Mouse (Mus musculus) neural tube, embryonic 14.5 days (tissue): Measurements from ENCODE around the gene Gm10961. TPM values are rescaled to one million over a fixed set of nuclear protein-coding genes. Genes with fewer than 3 reads are reported as not detected.
"Not testable (repeated sequence)": the region's sequence is repeated elsewhere in the genome, so short reads cannot be mapped to it uniquely, and the experiment has no call there.

Source experiments
- ATAC-seq: fragments of 200-750 bp; cut with Nextera tagmentation; 2 replicates; pipeline ENCODE4 v1.8.0; 2017; ENCODE audit warnings: low read depth, mild to moderate bottlenecking, moderate TSS enrichment, moderate library complexity
- H3K27ac ChIP-seq: fragments of 300-500 bp; sonication (generic); 2 replicates; pipeline ENCODE4 v1.5.1; 2014; ENCODE audit warnings: low read depth, mild to moderate bottlenecking, control low read depth, low read length, moderate library complexity, mixed read lengths
- H3K27me3 ChIP-seq: fragments of 300-500 bp; sonication (generic); 2 replicates; pipeline ENCODE4 v1.6.1; 2014; ENCODE audit warnings: low read length; ENCODE audit not compliant: control insufficient read depth, insufficient read depth
- H3K36me3 ChIP-seq: fragments of 300-500 bp; sonication (generic); 2 replicates; pipeline ENCODE4 v1.6.1; 2014; ENCODE audit warnings: low read length, mixed read lengths; ENCODE audit not compliant: control insufficient read depth, insufficient read depth
- H3K4me1 ChIP-seq: fragments of 300-500 bp; sonication (generic); 2 replicates; pipeline ENCODE4 v1.6.1; 2014; ENCODE audit warnings: low read length; ENCODE audit not compliant: control insufficient read depth, insufficient read depth
- H3K4me2 ChIP-seq: fragments of 300-500 bp; sonication (generic); 2 replicates; pipeline ENCODE4 v1.6.1; 2014; ENCODE audit warnings: mild to moderate bottlenecking, low read depth, low read length, control low read depth
- H3K4me3 ChIP-seq: fragments of 300-500 bp; sonication (generic); 2 replicates; pipeline ENCODE4 v1.5.1; 2014; ENCODE audit warnings: low read depth, low read length, control low read depth, mixed read lengths
- H3K9ac ChIP-seq: fragments of 300-500 bp; sonication (generic); replicated peaks from 2 replicates; pipeline ENCODE4 v1.6.1; 2014; ENCODE audit warnings: low read depth, mild to moderate bottlenecking, control low read depth, low read length, mixed read lengths
- H3K9me3 ChIP-seq: fragments of 300-500 bp; sonication (generic); 2 replicates; pipeline ENCODE4 v1.6.1; 2016; ENCODE audit warnings: low read length; ENCODE audit not compliant: control insufficient read depth
- WGBS: fragments of 180-500 bp; shearing (Covaris S2); extraction: QIAGEN DNeasy Blood & Tissue Kit; methylation state at CpG from one replicate; pipeline ENCODE4 v1.1.7; 2014; 5-methylcytosine and 5-hydroxymethylcytosine counted together
- polyA plus RNA-seq: library from polyadenylated mRNA; unstranded; fragments of >200 nt; fragmentation: Nextera tagmentation; extraction: Ambion mirVana; gene quantifications from 2 replicates; pipeline ENCODE4 v1.2.1, GENCODE M21; 2014

Gene Gm10961
- polyA plus RNA-seq, 1 experiment from 2014 or later, result not detected

GRCm38 (mm10) chr3:107637606-107638172, 6.6 kb downstream of the Gm10961 start:
- ATAC-seq, result no peak
- Histone ChIP-seq H3K4me3 (no peak overlapping the region), H3K36me3 (no peaks in the 10 kb centered on the region), H3K27ac (no peak overlapping the region), H3K27me3 (no peaks in the 10 kb centered on the region), H3K9ac (no peak overlapping the region), H3K4me1 (no peaks in the 10 kb centered on the region), H3K4me2 (no peak overlapping the region), H3K9me3 (no peaks in the 10 kb centered on the region)
- WGBS, result 47% methylated on average over 5 of the region's 5 CpGs

DNA sequence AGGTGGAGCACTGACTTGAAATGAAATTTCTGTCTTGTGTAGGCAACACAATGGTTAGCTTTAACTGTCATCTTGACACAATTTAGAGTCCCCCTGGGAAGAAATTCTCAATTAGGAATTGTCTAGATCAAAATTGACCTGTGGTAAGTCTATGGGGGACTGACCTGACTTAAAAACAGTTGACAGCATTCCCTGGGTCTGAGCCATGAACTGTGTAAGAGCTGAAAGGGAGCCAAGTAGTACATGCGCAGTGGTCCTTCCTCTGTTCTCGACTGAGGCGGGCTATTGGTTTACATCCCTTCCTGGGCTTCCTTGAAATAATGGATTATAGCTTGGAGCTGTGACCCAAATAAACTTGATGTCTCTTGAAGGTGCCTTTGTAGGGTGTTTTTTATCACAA, 15.8 kb downstream of the Gm10961 start:
- no peaks in the 10 kb centered on the region for H3K9me3 ChIP-seq
- no peak overlapping the region for H3K4me3 ChIP-seq
- H3K9ac ChIP-seq, result no peak overlapping the region
- H3K27ac ChIP-seq, result no peak overlapping the region
- ATAC-seq, result no peak
- H3K4me2 ChIP-seq, result no peak overlapping the region
- H3K36me3 ChIP-seq, result no peaks in the 10 kb centered on the region
- 83% methylated on average over 3 of the region's 3 CpGs for WGBS
- no peaks in the 10 kb centered on the region for H3K27me3 ChIP-seq
- no peaks in the 10 kb centered on the region for H3K4me1 ChIP-seq

DNA sequence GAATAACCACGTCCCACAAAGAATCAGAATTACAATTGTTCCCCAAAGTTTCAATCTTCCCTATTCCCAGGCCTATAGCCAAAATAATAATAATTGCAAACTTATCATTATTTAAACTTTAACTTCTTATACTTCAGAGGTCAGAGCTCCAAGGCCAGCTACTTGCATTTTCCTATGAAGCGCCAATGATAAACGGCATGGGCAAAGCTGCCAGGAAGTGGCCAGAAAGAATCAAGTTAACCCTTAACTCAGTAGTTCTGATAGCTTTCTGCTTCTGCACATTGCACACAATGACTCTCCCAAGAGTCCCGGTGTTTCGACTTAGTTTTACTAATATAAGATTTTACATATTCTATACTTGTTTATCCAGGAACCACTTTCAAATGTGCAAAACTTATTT, 19.2 kb downstream of the Gm10961 start:
- not testable (repeated sequence) for H3K9me3 ChIP-seq, H3K4me2 ChIP-seq, H3K9ac ChIP-seq, H3K4me3 ChIP-seq, H3K4me1 ChIP-seq, H3K36me3 ChIP-seq, H3K27me3 ChIP-seq, ATAC-seq, H3K27ac ChIP-seq
- 79% methylated on average over 5 of the region's 5 CpGs for WGBS

GRCm38 (mm10) chr3:107652968-107653367, 21.8 kb downstream of the Gm10961 start:
- no peak for ATAC-seq
- H3K27ac ChIP-seq, result no peak overlapping the region
- H3K36me3 ChIP-seq, result no peaks in the 10 kb centered on the region
- H3K4me1 ChIP-seq, result no peaks in the 10 kb centered on the region
- no peaks in the 10 kb centered on the region for H3K9me3 ChIP-seq
- H3K4me3 ChIP-seq, result no peak overlapping the region
- no peak overlapping the region for H3K4me2 ChIP-seq
- WGBS, result 94% methylated on average over 3 of the region's 3 CpGs
- no peaks in the 10 kb centered on the region for H3K27me3 ChIP-seq
- H3K9ac ChIP-seq, result no peak overlapping the region

- Histone ChIP-seq H3K9ac (no peak overlapping the region), H3K4me2 (no peak overlapping the region), H3K36me3 (no peaks in the 10 kb centered on the region; the same call in 1 of the 2 replicates), H3K9me3 (no peaks in the 10 kb centered on the region), H3K4me3 (no peak overlapping the region), H3K4me1 (no peaks in the 10 kb centered on the region), H3K27ac (no peak overlapping the region), H3K27me3 (no peaks in the 10 kb centered on the region)
- no peak for ATAC-seq
- 81% methylated on average over 3 of the region's 3 CpGs for WGBS
These were observed 23.7 kb downstream of the Gm10961 start for GRCm38 (mm10) chr3:107654861-107655260.

- Histone ChIP-seq H3K4me1 (no peaks in the 10 kb centered on the region), H3K27ac (no peak overlapping the region), H3K4me2 (no peak overlapping the region), H3K9me3 (no peaks in the 10 kb centered on the region), H3K4me3 (no peak overlapping the region), H3K27me3 (no peaks in the 10 kb centered on the region), H3K9ac (no peak overlapping the region), H3K36me3 (peaks cover 3% of the 10 kb centered on the region; the same call in 1 of the 2 replicates)
- ATAC-seq, result 0 out of 2 replicates have a peak, but pooled peaks have one; percentile 44
- WGBS, result 76% methylated on average over 3 of the region's 3 CpGs
These were observed 24.4 kb downstream of the Gm10961 start for GRCm38 (mm10) chr3:107655491-107655890.

- Histone ChIP-seq H3K27ac (no peak overlapping the region), H3K4me1 (no peaks in the 10 kb centered on the region), H3K36me3 (peaks cover 8% of the 10 kb centered on the region; the same call in 1 of the 2 replicates), H3K9me3 (no peaks in the 10 kb centered on the region), H3K27me3 (no peaks in the 10 kb centered on the region), H3K4me2 (no peak overlapping the region), H3K9ac (no peak overlapping the region), H3K4me3 (no peak overlapping the region)
- no peak for ATAC-seq
- WGBS, result 91% methylated on average over 2 of the region's 2 CpGs
These were observed 25.0 kb downstream of the Gm10961 start for GRCm38 (mm10) chr3:107656151-107656550.

- 82% methylated on average over 4 of the region's 4 CpGs for WGBS
- ATAC-seq, result no peak
These were observed 25.8 kb downstream of the Gm10961 start for GRCm38 (mm10) chr3:107656888-107657287.

DNA sequence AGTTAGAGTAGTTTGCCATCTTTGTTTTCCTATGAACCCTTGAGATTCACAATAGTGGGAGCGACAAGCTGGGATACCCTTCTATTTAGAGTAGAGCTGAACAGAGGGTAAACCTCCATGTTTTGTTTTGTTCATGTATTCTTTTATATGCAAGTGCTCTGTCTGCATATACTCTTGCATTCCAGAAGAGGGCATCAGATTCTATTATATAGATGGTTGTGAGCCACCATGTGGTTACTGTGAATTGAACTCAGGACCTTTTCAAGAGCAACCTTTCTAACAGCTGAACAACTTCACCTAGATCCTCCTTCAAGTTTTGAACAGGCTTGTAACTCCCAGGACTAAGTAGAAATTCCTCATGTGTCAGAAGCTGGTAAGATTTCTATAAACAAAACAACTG, 27.9 kb downstream of the Gm10961 start:
- Histone ChIP-seq H3K36me3 (peaks cover 16% of the 10 kb centered on the region), H3K9me3 (no peaks in the 10 kb centered on the region), H3K4me3 (no peak overlapping the region), H3K4me1 (no peaks in the 10 kb centered on the region), H3K27me3 (no peaks in the 10 kb centered on the region), H3K27ac (no peak overlapping the region), H3K4me2 (no peak overlapping the region), H3K9ac (no peak overlapping the region)
- WGBS, result 95% methylated on average over 1 of the region's 1 CpGs
- ATAC-seq, result no peak

More at GRCm38 (mm10) chr3:107656888-107657287, 25.8 kb downstream of the Gm10961 start:
- peaks cover 9% of the 10 kb centered on the region; the same call in 1 of the 2 replicates for H3K36me3 ChIP-seq
- no peaks in the 10 kb centered on the region for H3K4me1 ChIP-seq
- no peak overlapping the region for H3K9ac ChIP-seq
- no peaks in the 10 kb centered on the region for H3K9me3 ChIP-seq
- no peaks in the 10 kb centered on the region for H3K27me3 ChIP-seq
- H3K27ac ChIP-seq, result no peak overlapping the region
- no peak overlapping the region for H3K4me3 ChIP-seq
- no peak overlapping the region for H3K4me2 ChIP-seq
